Mouse (Mus musculus): ENCODE measurements around the gene Mocs3. TPM values are rescaled to one million over a fixed set of nuclear protein-coding genes. Genes with fewer than 3 reads are reported as not detected.

Mocs3 gene
- total and polyA plus RNA-seq, 3 experiments: 2.9 to 5.1 TPM; not detected in 1

DNA sequence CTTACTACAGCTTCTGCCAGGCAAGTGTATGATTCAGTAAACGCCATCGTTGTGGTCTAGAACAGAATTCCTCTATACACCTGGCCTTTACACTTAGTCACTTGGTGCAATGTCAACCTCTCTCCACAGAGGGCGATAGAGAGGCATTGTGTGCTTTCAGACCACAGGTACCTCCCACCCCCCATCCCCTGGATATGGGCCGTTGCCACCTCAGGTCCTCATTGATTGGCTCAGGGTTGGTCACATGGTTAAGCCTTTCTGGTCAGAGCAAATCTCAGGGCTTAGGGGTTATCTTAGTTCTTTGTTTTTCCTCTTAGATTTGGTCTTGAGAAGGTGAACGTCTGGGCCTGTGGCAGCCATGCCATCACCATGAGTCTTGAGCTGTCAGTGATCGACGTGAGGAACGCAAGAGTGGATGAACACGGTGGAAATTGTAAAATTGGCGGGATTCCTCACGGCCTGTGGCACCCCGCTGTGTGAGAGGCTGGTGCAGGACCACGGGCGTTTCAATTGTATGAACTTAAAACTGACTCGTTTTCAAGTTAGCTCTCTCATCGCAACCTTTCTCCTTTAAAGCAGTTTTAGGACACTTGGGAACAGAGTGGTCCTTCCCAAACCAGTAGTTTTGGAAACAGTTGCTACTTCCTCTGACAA lies 22.3 kb downstream of the Mocs3 start:
- TF ChIP-seq CTCF (IDR thresholded peaks at IDR 0.05 in 2 of 3, conservative IDR thresholded peaks at IDR 0.05 in 1 of 3; ENCODE audit: control insufficient read depth in 1 of 3, insufficient read depth in 1 of 3, low read depth in 2 of 3, low read length in 3 of 3, poor library complexity in 1 of 3, severe bottlenecking in 1 of 3) (peak in 2 of 3 experiments; percentile 25 to 44; a peak in 3 of 6 replicates), POLR2AphosphoS5 (IDR thresholded peaks at IDR 0.05; ENCODE audit: borderline replicate concordance, low read depth, low read length) (no peak)
- H3K79me2 ChIP-seq (ENCODE audit: control insufficient read depth, insufficient read depth, low read length, poor library complexity): no peaks in the 10 kb centered on the region
- no peaks in the 10 kb centered on the region for H3K9me3 ChIP-seq (replicated peaks; ENCODE audit: insufficient read depth, low read length)
- no peaks in the 10 kb centered on the region for H3K36me3 ChIP-seq (ENCODE audit: control insufficient read depth in 1 of 2, insufficient read depth in 2 of 2, low read length in 2 of 2)
- H3K4me1 ChIP-seq (ENCODE audit: control insufficient read depth in 1 of 2, insufficient read depth in 2 of 2, low read length in 2 of 2): no peaks in the 10 kb centered on the region
- H3K9ac ChIP-seq (ENCODE audit: control insufficient read depth, low read depth, low read length, poor library complexity, severe bottlenecking): no peak overlapping the region
- no peaks in the 10 kb centered on the region for H3K27me3 ChIP-seq (ENCODE audit: control insufficient read depth in 1 of 2, insufficient read depth in 2 of 2, low read length in 2 of 2)
- H3K4me3 ChIP-seq (ENCODE audit: control insufficient read depth in 1 of 2, insufficient read depth in 1 of 2, low read depth in 2 of 2, low read length in 2 of 2): no peak overlapping the region
- DNase-seq (ENCODE audit: low read depth, low spot score): no peak
- no peak overlapping the region for H3K27ac ChIP-seq (ENCODE audit: control insufficient read depth, low read depth, low read length)

DNA sequence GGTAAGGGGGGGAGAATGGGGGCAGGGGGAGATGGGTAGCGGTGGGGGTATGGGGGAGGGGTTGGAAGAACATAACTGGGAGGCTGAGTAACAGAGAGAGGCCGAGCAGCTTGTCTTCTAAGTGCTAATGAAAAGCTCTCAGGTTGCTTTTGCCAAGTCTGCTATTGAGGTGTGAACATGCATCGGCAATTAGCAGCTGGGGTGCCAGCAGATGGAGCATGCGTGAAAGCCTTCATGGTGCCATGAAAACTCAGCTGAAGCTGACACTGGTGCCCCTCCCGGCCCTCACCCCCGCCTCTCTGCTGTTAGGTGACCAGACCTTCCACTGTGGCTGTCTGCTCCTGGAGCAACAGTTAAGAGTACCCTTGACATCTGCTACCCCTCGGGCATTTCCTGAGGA lies 23.4 kb downstream of the Mocs3 start:
- TF ChIP-seq MEF2A (IDR thresholded peaks at IDR 0.05; ENCODE audit: extremely low read depth, insufficient replicate concordance, low read depth, low read length, poor library complexity, severe bottlenecking) (no peak), MXI1 (IDR thresholded peaks at IDR 0.05; ENCODE audit: low read depth, low read length) (no peak), MAFK (IDR thresholded peaks at IDR 0.05; ENCODE audit: borderline replicate concordance, low read depth, low read length) (no peak), KAT2A (conservative IDR thresholded peaks at IDR 0.05; ENCODE audit: low read depth, low read length) (no peak)
- Histone ChIP-seq H3K9me3 (replicated peaks; ENCODE audit: insufficient read depth, low read length) (no peaks in the 10 kb centered on the region), H3K4me1 (ENCODE audit: control insufficient read depth in 1 of 2, insufficient read depth in 2 of 2, low read length in 2 of 2) (no peaks in the 10 kb centered on the region), H3K79me2 (ENCODE audit: control insufficient read depth, insufficient read depth, low read length, poor library complexity) (no peaks in the 10 kb centered on the region), H3K36me3 (ENCODE audit: control insufficient read depth in 1 of 2, insufficient read depth in 2 of 2, low read length in 2 of 2) (no peaks in the 10 kb centered on the region), H3K9ac (ENCODE audit: control insufficient read depth, low read depth, low read length, poor library complexity, severe bottlenecking) (no peak overlapping the region), H3K27ac (ENCODE audit: control insufficient read depth, low read depth, low read length) (no peak overlapping the region), H3K4me3 (ENCODE audit: control insufficient read depth in 1 of 2, insufficient read depth in 1 of 2, low read depth in 2 of 2, low read length in 2 of 2) (no peak overlapping the region), H3K27me3 (ENCODE audit: control insufficient read depth in 1 of 2, insufficient read depth in 2 of 2, low read length in 2 of 2) (no peaks in the 10 kb centered on the region)
- DNase-seq (ENCODE audit: low read depth, low spot score): no peak

DNA sequence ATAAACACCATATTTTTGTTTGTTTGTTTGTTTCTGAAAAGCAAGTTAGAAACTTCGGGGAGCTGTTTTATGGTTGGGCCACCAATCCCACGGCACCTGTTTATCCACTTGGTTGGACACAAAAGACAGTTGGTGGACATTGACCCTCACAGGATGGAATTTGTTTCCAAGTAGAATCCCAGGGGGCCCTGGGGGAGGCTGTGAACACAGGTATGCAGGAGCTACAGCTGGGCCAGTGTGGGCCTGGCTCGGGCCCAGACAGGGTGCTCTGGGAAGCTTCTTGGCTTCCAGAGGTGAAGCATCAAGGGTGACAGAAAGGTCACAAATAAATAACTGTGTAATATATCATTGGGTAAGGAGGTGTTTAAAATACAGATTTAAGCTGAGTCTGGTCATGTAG lies 26.1 kb downstream of the Mocs3 start:
- Histone ChIP-seq H3K27me3 (ENCODE audit: control insufficient read depth in 1 of 2, insufficient read depth in 2 of 2, low read length in 2 of 2) (no peaks in the 10 kb centered on the region), H3K27ac (ENCODE audit: control insufficient read depth, low read depth, low read length) (no peak overlapping the region), H3K79me2 (ENCODE audit: control insufficient read depth, insufficient read depth, low read length, poor library complexity) (no peaks in the 10 kb centered on the region), H3K36me3 (ENCODE audit: control insufficient read depth in 1 of 2, insufficient read depth in 2 of 2, low read length in 2 of 2) (no peaks in the 10 kb centered on the region), H3K9me3 (replicated peaks; ENCODE audit: insufficient read depth, low read length) (no peaks in the 10 kb centered on the region), H3K4me1 (ENCODE audit: control insufficient read depth in 1 of 2, insufficient read depth in 2 of 2, low read length in 2 of 2) (no peaks in the 10 kb centered on the region), H3K4me3 (ENCODE audit: control insufficient read depth in 1 of 2, insufficient read depth in 1 of 2, low read depth in 2 of 2, low read length in 2 of 2) (no peak overlapping the region), H3K9ac (ENCODE audit: control insufficient read depth, low read depth, low read length, poor library complexity, severe bottlenecking) (no peak overlapping the region)
- no peak for TF ChIP-seq ZC3H11A (IDR thresholded peaks at IDR 0.05; ENCODE audit: low read depth, low read length)
- TF ChIP-seq HCFC1 (IDR thresholded peaks at IDR 0.05; ENCODE audit: low read depth, low read length): no peak
- TF ChIP-seq KAT2A (conservative IDR thresholded peaks at IDR 0.05; ENCODE audit: low read depth, low read length): no peak
- TF ChIP-seq TCF12 (IDR thresholded peaks at IDR 0.05; ENCODE audit: low read depth, low read length): no peak
- no peak for TF ChIP-seq CTCF (IDR thresholded peaks at IDR 0.05 in 2 of 3, conservative IDR thresholded peaks at IDR 0.05 in 1 of 3; ENCODE audit: control insufficient read depth in 1 of 3, insufficient read depth in 1 of 3, low read depth in 2 of 3, low read length in 3 of 3, poor library complexity in 1 of 3, severe bottlenecking in 1 of 3)
- TF ChIP-seq MAX (IDR thresholded peaks at IDR 0.05; ENCODE audit: low read length): no peak
- no peak for TF ChIP-seq ZKSCAN1 (IDR thresholded peaks at IDR 0.05; ENCODE audit: low read depth, low read length)
- no peak for DNase-seq (ENCODE audit: low read depth, low spot score)
